Mouse (Mus musculus) left cerebral cortex, adult 8-10 months (tissue): ENCODE results near the gene Plekhd1. TPM values are rescaled to one million over a fixed set of nuclear protein-coding genes. Genes with fewer than 3 reads are reported as not detected.

Experiments
- DNase-seq, 2 experiments: peaks; one replicate each; pipeline ENCODE4 v3.0.0; 2022; ENCODE audit warnings: low spot score in 2 of 2
- total RNA-seq, 4 experiments: library from RNA; stranded (reverse); gene quantifications; 2 replicates each; pipeline ENCODE4 v1.2.4; 2022

Plekhd1 gene
- total RNA-seq, 4 experiments from 2014 or later: 3.6 to 7.8 (median 5.6) TPM

DNA sequence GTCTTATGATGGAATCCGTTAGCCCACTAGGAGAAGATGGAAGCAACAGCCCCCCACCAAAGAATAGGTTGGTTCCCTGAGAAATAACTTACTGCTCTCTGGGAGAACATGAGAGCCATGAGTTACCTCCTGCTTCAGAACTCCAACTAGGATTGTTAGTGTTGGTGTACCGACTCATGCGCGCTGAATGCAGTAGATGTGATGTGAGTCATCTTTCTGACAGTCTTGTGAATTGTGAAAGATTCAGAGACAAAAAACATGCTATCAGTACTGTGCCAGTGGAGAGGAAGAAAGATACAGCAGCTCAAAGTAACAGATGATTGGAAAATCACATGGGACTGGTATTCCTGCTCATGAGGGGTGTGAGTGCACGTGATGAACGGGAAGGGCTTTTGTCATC is 59.2 kb downstream of the Plekhd1 start:
- no peak for DNase-seq

GRCm38 (mm10) chr12:80757751-80758558 is 65.6 kb downstream of the Plekhd1 start:
- DNase-seq: no peak

- no peak for DNase-seq
Observed at GRCm38 (mm10) chr12:80758559-80759386, 66.4 kb downstream of the Plekhd1 start.

DNA sequence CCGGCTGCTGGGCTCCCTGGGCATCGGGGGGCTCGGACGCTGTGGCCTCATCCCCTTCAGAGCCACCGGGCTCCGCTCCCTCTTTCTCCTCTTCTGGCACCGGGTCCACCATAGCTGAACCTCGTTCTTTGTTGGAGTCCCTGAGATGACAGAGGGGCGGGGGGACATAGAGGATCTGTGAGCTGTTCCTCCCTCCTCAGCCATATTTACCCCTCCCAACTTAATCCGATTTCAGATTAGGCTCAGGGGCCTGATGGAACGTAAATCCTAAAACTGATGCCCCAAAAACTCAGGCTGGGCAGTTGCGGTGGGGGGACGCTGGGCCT is 67.0 kb downstream of the Plekhd1 start:
- DNase-seq: no peak

GRCm38 (mm10) chr12:80759713-80760395 is 67.5 kb downstream of the Plekhd1 start:
- DNase-seq: peak; percentile 31 to 53

- peak; percentile 51 to 86 for DNase-seq
Observed at GRCm38 (mm10) chr12:80760396-80760801, 68.0 kb downstream of the Plekhd1 start, which contains the start of gene Ccdc177. Gene Ccdc177, minus strand, starts transcription at chr12:80760687.

DNA sequence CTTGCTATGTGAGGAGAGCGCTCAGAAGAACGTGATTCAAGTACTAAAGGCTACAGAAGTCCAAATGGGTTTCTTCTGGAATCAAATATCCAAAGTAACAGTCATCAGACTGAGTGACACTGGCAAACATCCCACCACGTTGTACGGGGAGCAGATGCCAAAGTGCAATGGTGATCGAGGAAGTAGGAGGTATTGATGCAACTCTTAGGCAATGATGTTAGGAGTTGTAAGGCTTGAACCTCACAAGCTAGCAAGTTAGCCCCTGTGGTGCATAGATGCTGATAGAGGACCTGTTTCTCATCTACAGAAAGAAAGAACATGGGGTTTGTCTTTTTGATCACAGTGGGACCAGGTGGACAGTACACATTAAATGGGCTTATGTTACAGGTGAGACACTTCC is 70.6 kb downstream of the Plekhd1 start:
- no peak for DNase-seq

GRCm38 (mm10) chr12:80764116-80764515 is 71.7 kb downstream of the Plekhd1 start:
- DNase-seq: no peak

- DNase-seq: peak in 1 of 2 experiments; percentile 65
Observed at GRCm38 (mm10) chr12:80769697-80770096, 77.3 kb downstream of the Plekhd1 start.

Other genes starting within 250 kb of the Plekhd1 start
- gene Exd2, start 229.5 kb upstream of the Plekhd1 start, total RNA-seq: 10 to 100 TPM; 89.9 to 97.8 (median 94.5) TPM
- gene Galnt16, start 174.3 kb upstream of the Plekhd1 start, total RNA-seq: 100 to 1,000 TPM in 1 of 4 experiments, 10 to 100 TPM in 3; 94.5 to 107 (median 97.9) TPM
- 10 to 100 TPM; 34.7 to 40.3 (median 37.8) TPM for gene Slc39a9, start 48.7 kb upstream of the Plekhd1 start, total RNA-seq
- 10 to 100 TPM; 24.8 to 52.7 (median 38.4) TPM for gene Erh, start 48.2 kb upstream of the Plekhd1 start, total RNA-seq
- gene Ccdc177, start 68.1 kb downstream of the Plekhd1 start, total RNA-seq: 10 to 100 TPM; 12.9 to 14.9 (median 13.8) TPM
- gene Susd6, start 97.9 kb downstream of the Plekhd1 start, total RNA-seq: 10 to 100 TPM; 34.7 to 38.2 (median 35.5) TPM